Mouse (Mus musculus): Measurements from ENCODE around the gene Cog8. TPM values are rescaled to one million over a fixed set of nuclear protein-coding genes. Genes with fewer than 3 reads are reported as not detected.
A peak's percentile ranks its signal among the peaks of the same experiment; 100 is the strongest.
"Not testable (repeated sequence)": the region's sequence is repeated elsewhere in the genome, so short reads cannot be mapped to it uniquely, and the experiment has no call there.

Gene Cog8
- polyA plus RNA-seq, 1 experiment from 2014 or later, result 39.5 TPM

- Histone ChIP-seq H3K4me1 (ENCODE audit: control insufficient read depth, insufficient read depth, low read length) (peaks cover 18% of the 10 kb centered on the region), H3K9ac (ENCODE audit: low read depth, low read length) (peak within 1 kb of the TSS; percentile 64), H3K27me3 (ENCODE audit: control insufficient read depth, insufficient read depth, low read depth, low read length) (no peaks in the 10 kb centered on the region), H3K4me2 (ENCODE audit: low read length) (peak within 1 kb of the TSS; percentile 86), H3K36me3 (ENCODE audit: control insufficient read depth, insufficient read depth, low read length) (peaks cover 46% of the 10 kb centered on the region), H3K9me3 (replicated peaks; ENCODE audit: control insufficient read depth, low read length, poor library complexity, severe bottlenecking) (no peaks in the 10 kb centered on the region), H3K4me3 (ENCODE audit: low read depth, low read length) (peak within 1 kb of the TSS; percentile 55), H3K27ac (ENCODE audit: low read length) (peak within 1 kb of the TSS; percentile 74)
- under 1% methylated on average over 81 of the region's 87 CpGs for WGBS
- peak; percentile 85 for ATAC-seq
These were observed 8.2 kb downstream of the Cog8 start, which contains the start of gene Pdf for GRCm38 (mm10) chr8:107048061-107048941. Gene Pdf (minus strand): TSS chr8:107048614.

- no peak for ATAC-seq
- Histone ChIP-seq H3K9ac (ENCODE audit: low read depth, low read length) (no peak overlapping the region), H3K4me1 (ENCODE audit: control insufficient read depth, insufficient read depth, low read length) (peaks cover 18% of the 10 kb centered on the region), H3K4me2 (ENCODE audit: low read length) (no peak overlapping the region), H3K27ac (ENCODE audit: low read length) (no peak overlapping the region), H3K9me3 (replicated peaks; ENCODE audit: control insufficient read depth, low read length, poor library complexity, severe bottlenecking) (no peaks in the 10 kb centered on the region), H3K4me3 (ENCODE audit: low read depth, low read length) (no peak overlapping the region), H3K27me3 (ENCODE audit: control insufficient read depth, insufficient read depth, low read depth, low read length) (no peaks in the 10 kb centered on the region), H3K36me3 (ENCODE audit: control insufficient read depth, insufficient read depth, low read length) (peaks cover 44% of the 10 kb centered on the region)
- WGBS, result 96% methylated on average over 5 of the region's 5 CpGs
These were observed 9.5 kb downstream of the Cog8 start for GRCm38 (mm10) chr8:107046976-107047375.

GRCm38 (mm10) chr8:107045478-107045877, 11.0 kb downstream of the Cog8 start:
- Histone ChIP-seq H3K4me1 (ENCODE audit: control insufficient read depth, insufficient read depth, low read length) (peaks cover 15% of the 10 kb centered on the region), H3K4me2 (ENCODE audit: low read length) (no peak overlapping the region), H3K9me3 (replicated peaks; ENCODE audit: control insufficient read depth, low read length, poor library complexity, severe bottlenecking) (no peaks in the 10 kb centered on the region), H3K36me3 (ENCODE audit: control insufficient read depth, insufficient read depth, low read length) (peaks cover 46% of the 10 kb centered on the region), H3K9ac (ENCODE audit: low read depth, low read length) (no peak overlapping the region), H3K27me3 (ENCODE audit: control insufficient read depth, insufficient read depth, low read depth, low read length) (no peaks in the 10 kb centered on the region), H3K27ac (ENCODE audit: low read length) (no peak overlapping the region), H3K4me3 (ENCODE audit: low read depth, low read length) (no peak overlapping the region)
- WGBS, result 95% methylated on average over 6 of the region's 6 CpGs
- no peak for ATAC-seq

DNA sequence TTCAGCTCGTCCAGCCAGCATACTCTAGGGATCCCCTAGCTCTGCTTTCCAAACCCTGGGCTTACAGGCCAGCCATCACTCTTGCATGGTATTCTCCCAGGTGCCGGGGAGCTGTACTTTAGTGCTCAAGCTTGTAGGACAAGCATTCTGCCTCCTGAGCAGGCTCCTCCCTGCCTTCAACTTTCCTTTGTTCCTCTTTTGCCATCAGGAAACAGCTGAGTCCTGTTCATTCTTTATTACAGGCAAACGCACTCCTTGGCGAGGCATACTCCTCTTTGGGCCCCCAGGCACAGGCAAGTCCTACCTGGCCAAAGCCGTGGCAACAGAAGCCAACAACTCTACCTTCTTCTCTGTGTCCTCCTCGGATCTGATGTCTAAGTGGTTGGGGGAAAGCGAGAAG, 15.9 kb downstream of the Cog8 start:
- 95% methylated on average over 7 of the region's 7 CpGs for WGBS
- Histone ChIP-seq H3K27me3 (ENCODE audit: control insufficient read depth, insufficient read depth, low read depth, low read length) (no peaks in the 10 kb centered on the region), H3K9ac (ENCODE audit: low read depth, low read length) (no peak overlapping the region), H3K4me3 (ENCODE audit: low read depth, low read length) (no peak overlapping the region), H3K9me3 (replicated peaks; ENCODE audit: control insufficient read depth, low read length, poor library complexity, severe bottlenecking) (no peaks in the 10 kb centered on the region), H3K4me2 (ENCODE audit: low read length) (no peak overlapping the region), H3K27ac (ENCODE audit: low read length) (no peak overlapping the region), H3K36me3 (ENCODE audit: control insufficient read depth, insufficient read depth, low read length) (peaks cover 53% of the 10 kb centered on the region), H3K4me1 (ENCODE audit: control insufficient read depth, insufficient read depth, low read length) (no peaks in the 10 kb centered on the region)
- ATAC-seq, result no peak

- no peak for ATAC-seq
- no peak overlapping the region for H3K27ac ChIP-seq (ENCODE audit: low read length)
- WGBS, result 88% methylated on average over 8 of the region's 8 CpGs
- H3K9me3 ChIP-seq (replicated peaks; ENCODE audit: control insufficient read depth, low read length, poor library complexity, severe bottlenecking), result no peaks in the 10 kb centered on the region
- no peaks in the 10 kb centered on the region for H3K27me3 ChIP-seq (ENCODE audit: control insufficient read depth, insufficient read depth, low read depth, low read length)
- H3K9ac ChIP-seq (ENCODE audit: low read depth, low read length), result no peak overlapping the region
- no peak overlapping the region for H3K4me3 ChIP-seq (ENCODE audit: low read depth, low read length)
- H3K4me2 ChIP-seq (ENCODE audit: low read length), result no peak overlapping the region
- peaks cover 21% of the 10 kb centered on the region for H3K36me3 ChIP-seq (ENCODE audit: control insufficient read depth, insufficient read depth, low read length)
- peaks cover 23% of the 10 kb centered on the region for H3K4me1 ChIP-seq (ENCODE audit: control insufficient read depth, insufficient read depth, low read length)
These were observed 19.9 kb downstream of the Cog8 start for GRCm38 (mm10) chr8:107036626-107037025.

GRCm38 (mm10) chr8:107035641-107036040, 20.8 kb downstream of the Cog8 start:
- WGBS, result 90% methylated on average over 3 of the region's 3 CpGs
- H3K4me2 ChIP-seq (ENCODE audit: low read length), result no peak overlapping the region
- H3K4me3 ChIP-seq (ENCODE audit: low read depth, low read length), result no peak overlapping the region
- peaks cover 19% of the 10 kb centered on the region for H3K36me3 ChIP-seq (ENCODE audit: control insufficient read depth, insufficient read depth, low read length)
- H3K4me1 ChIP-seq (ENCODE audit: control insufficient read depth, insufficient read depth, low read length), result peaks cover 23% of the 10 kb centered on the region
- ATAC-seq, result no peak
- H3K27me3 ChIP-seq (ENCODE audit: control insufficient read depth, insufficient read depth, low read depth, low read length), result no peaks in the 10 kb centered on the region
- no peaks in the 10 kb centered on the region for H3K9me3 ChIP-seq (replicated peaks; ENCODE audit: control insufficient read depth, low read length, poor library complexity, severe bottlenecking)
- no peak overlapping the region for H3K9ac ChIP-seq (ENCODE audit: low read depth, low read length)
- H3K27ac ChIP-seq (ENCODE audit: low read length), result no peak overlapping the region

GRCm38 (mm10) chr8:107033609-107034008, 22.9 kb downstream of the Cog8 start:
- H3K4me2 ChIP-seq (ENCODE audit: low read length); ATAC-seq; H3K36me3 ChIP-seq (ENCODE audit: control insufficient read depth, insufficient read depth, low read length); H3K9ac ChIP-seq (ENCODE audit: low read depth, low read length); H3K9me3 ChIP-seq (replicated peaks; ENCODE audit: control insufficient read depth, low read length, poor library complexity, severe bottlenecking); H3K4me3 ChIP-seq (ENCODE audit: low read depth, low read length); H3K27ac ChIP-seq (ENCODE audit: low read length); H3K27me3 ChIP-seq (ENCODE audit: control insufficient read depth, insufficient read depth, low read depth, low read length): not testable (repeated sequence)
- 93% methylated on average over 2 of the region's 2 CpGs for WGBS
- peaks cover 23% of the 10 kb centered on the region for H3K4me1 ChIP-seq (ENCODE audit: control insufficient read depth, insufficient read depth, low read length)

DNA sequence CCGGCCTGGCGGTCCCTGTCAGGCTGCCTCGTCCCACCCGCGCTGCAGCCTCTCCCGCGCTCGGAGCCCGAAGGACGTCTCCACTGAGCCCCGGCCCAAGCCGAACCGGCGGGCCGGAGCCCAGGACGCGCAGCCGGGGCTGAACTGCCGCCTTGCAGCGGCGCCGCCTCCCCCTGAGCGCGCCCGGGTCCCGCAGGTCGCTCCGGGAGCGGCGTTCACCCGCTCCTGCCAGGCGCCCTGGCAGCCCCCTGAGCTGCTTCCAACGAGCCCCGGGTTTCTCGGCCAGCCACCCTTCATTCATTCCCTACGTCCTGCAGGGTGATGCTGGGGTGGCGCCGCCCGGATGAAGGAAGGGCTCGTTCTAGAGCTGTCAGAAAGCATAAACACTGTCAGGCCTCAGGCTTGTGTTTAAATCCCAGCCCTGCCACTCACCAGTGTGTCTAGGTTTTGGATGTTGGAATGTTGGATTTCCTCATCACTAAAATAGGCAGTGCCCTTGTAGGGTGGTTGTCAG, 24.9 kb downstream of the Cog8 start:
- Histone ChIP-seq H3K36me3 (ENCODE audit: control insufficient read depth, insufficient read depth, low read length) (peaks cover 1% of the 10 kb centered on the region; the same call in 1 of the 2 replicates), H3K9me3 (replicated peaks; ENCODE audit: control insufficient read depth, low read length, poor library complexity, severe bottlenecking) (no peaks in the 10 kb centered on the region), H3K27me3 (ENCODE audit: control insufficient read depth, insufficient read depth, low read depth, low read length) (no peaks in the 10 kb centered on the region), H3K27ac (ENCODE audit: low read length) (peak overlapping the region; percentile 79), H3K9ac (ENCODE audit: low read depth, low read length) (peak overlapping the region; percentile 97), H3K4me2 (ENCODE audit: low read length) (peak overlapping the region; percentile 87), H3K4me3 (ENCODE audit: low read depth, low read length) (peak overlapping the region; percentile 94), H3K4me1 (ENCODE audit: control insufficient read depth, insufficient read depth, low read length) (peaks cover 23% of the 10 kb centered on the region)
- 0% methylated on average over 35 of the region's 40 CpGs for WGBS
- ATAC-seq, result peak; percentile 29

Data from midbrain, embryonic 16.5 days (tissue).